Mouse (Mus musculus) thymus, adult 2 months (tissue): Measurements from ENCODE around the gene Ston2.

Experiments used
- CTCF ChIP-seq: fragments of 200-500 bp; IDR thresholded peaks from 2 replicates; pipeline ENCODE4 v1.5.1; 2012; ENCODE audit warnings: mild to moderate bottlenecking, control low read depth, low read length, moderate library complexity, borderline replicate concordance; ENCODE audit not compliant: control insufficient read depth, poor library complexity, insufficient read depth; ENCODE audit errors: extremely low read depth
- POLR2A ChIP-seq: fragments of 200-500 bp; IDR thresholded peaks from 2 replicates; pipeline ENCODE4 v1.6.1; 2012; ENCODE audit warnings: mild to moderate bottlenecking, low read length, control low read depth, moderate library complexity; ENCODE audit not compliant: control insufficient read depth, poor library complexity, insufficient read depth; ENCODE audit errors: extremely low read depth

GRCm38 (mm10) chr12:91765504-91765903 lies 22.7 kb downstream of the Ston2 start:
- no peak for TF ChIP-seq CTCF
- no peak for TF ChIP-seq POLR2A
